Mouse (Mus musculus) limb, embryonic 11.5 days (tissue): Measurements from ENCODE around the gene Vps45. TPM values are rescaled to one million over a fixed set of nuclear protein-coding genes. Genes with fewer than 3 reads are reported as not detected.
A peak's percentile ranks its signal among the peaks of the same experiment; 100 is the strongest.

Experiments used
- ATAC-seq: fragments of 200-750 bp; cut with Nextera tagmentation; 2 replicates; pipeline ENCODE4 v1.8.0; 2017; ENCODE audit warnings: low read depth; ENCODE audit not compliant: insufficient number of reproducible peaks, low FRiP score, low TSS enrichment
- DNase-seq: peaks from one replicate; pipeline ENCODE4 v3.0.0-alpha.2; 2015; ENCODE audit warnings: low spot score
- H3K27ac ChIP-seq: fragments of 300-500 bp; sonication (generic); replicated peaks from 2 replicates; pipeline ENCODE4 v1.5.1; 2014; ENCODE audit warnings: low read depth, mild to moderate bottlenecking, low read length
- H3K27me3 ChIP-seq: fragments of 300-500 bp; sonication (generic); 2 replicates; pipeline ENCODE4 v1.6.1; 2014; ENCODE audit warnings: mild to moderate bottlenecking, low read length, mixed read lengths; ENCODE audit not compliant: control insufficient read depth, insufficient read depth
- H3K36me3 ChIP-seq: fragments of 300-500 bp; sonication (generic); 2 replicates; pipeline ENCODE4 v1.6.1; 2014; ENCODE audit warnings: mild to moderate bottlenecking, low read length, moderate library complexity, mixed read lengths; ENCODE audit not compliant: control insufficient read depth, insufficient read depth
- H3K4me1 ChIP-seq: fragments of 300-500 bp; sonication (generic); 2 replicates; pipeline ENCODE4 v1.6.1; 2014; ENCODE audit warnings: low read length, mixed read lengths; ENCODE audit not compliant: control insufficient read depth, insufficient read depth
- H3K4me2 ChIP-seq: fragments of 300-500 bp; sonication (generic); 2 replicates; pipeline ENCODE4 v1.6.1; 2014; ENCODE audit warnings: low read depth, mild to moderate bottlenecking, moderate library complexity; ENCODE audit not compliant: severe bottlenecking
- H3K4me3 ChIP-seq: fragments of 300-500 bp; sonication (generic); 2 replicates; pipeline ENCODE4 v1.5.1; 2014; ENCODE audit warnings: low read depth, low read length
- H3K9ac ChIP-seq: fragments of 300-500 bp; sonication (generic); 2 replicates; pipeline ENCODE4 v1.6.1; 2014; ENCODE audit warnings: mild to moderate bottlenecking, low read length
- H3K9me3 ChIP-seq: fragments of 300-500 bp; sonication (generic); 2 replicates; pipeline ENCODE4 v1.6.1; 2016; ENCODE audit warnings: low read length; ENCODE audit not compliant: control insufficient read depth
- WGBS: fragments of 180-500 bp; shearing (Covaris S2); extraction: QIAGEN DNeasy Blood & Tissue Kit; methylation state at CpG from one replicate; pipeline ENCODE4 v1.1.7; 2014; 5-methylcytosine and 5-hydroxymethylcytosine counted together
- polyA plus RNA-seq: library from polyadenylated mRNA; unstranded; fragments of >200 nt; fragmentation: Nextera tagmentation; extraction: Ambion mirVana; gene quantifications from 2 replicates; pipeline ENCODE4 v1.2.1, GENCODE M21; 2014

The Vps45 gene
- polyA plus RNA-seq, 1 experiment from 2014 or later, result 19.5 TPM

DNA sequence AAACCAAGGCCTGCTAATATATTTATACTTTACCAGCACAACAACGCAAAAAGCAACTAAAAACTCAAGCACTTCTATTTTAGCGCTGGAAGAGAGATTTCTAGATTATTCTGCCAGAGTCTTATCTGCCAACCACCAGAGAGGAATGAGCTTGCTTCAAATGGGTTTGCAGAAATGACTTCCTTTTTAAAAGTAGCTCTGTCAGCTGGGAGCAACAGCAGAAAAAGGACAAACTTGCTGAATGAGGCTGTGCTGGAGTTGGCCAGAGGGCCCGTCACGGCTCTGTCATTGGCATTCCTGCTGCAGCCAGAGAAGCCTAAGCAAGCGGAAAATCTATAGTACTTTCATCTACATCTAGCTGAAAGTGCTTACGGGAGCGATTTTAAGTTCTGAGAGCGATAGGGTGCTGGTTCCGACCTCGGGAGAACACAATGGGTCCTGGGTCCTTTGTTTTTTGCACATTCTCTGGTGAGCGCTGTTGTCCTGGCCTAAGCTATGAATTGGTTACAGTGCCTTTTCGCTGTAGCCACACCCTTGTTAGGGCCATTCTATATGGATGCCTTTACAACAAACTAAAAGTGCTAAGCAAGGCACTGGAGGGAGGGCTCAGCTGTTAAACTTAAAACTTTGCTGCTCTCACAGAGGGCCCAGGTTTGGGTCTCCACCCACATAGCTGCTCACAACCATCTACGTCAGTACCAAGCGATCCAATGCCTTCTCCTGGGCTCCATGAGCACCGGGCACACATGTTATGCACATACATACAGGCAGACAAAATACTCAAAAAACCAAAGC, 24.6 kb upstream of the Vps45 start:
- 82% methylated on average over 15 of the region's 15 CpGs for WGBS
- Histone ChIP-seq H3K36me3 (no peaks in the 10 kb centered on the region), H3K4me1 (no peaks in the 10 kb centered on the region), H3K9ac (no peak overlapping the region), H3K27me3 (no peaks in the 10 kb centered on the region), H3K27ac (no peak overlapping the region), H3K4me2 (no peak overlapping the region), H3K9me3 (no peaks in the 10 kb centered on the region), H3K4me3 (no peak overlapping the region)
- ATAC-seq (no peak), DNase-seq (no peak)

DNA sequence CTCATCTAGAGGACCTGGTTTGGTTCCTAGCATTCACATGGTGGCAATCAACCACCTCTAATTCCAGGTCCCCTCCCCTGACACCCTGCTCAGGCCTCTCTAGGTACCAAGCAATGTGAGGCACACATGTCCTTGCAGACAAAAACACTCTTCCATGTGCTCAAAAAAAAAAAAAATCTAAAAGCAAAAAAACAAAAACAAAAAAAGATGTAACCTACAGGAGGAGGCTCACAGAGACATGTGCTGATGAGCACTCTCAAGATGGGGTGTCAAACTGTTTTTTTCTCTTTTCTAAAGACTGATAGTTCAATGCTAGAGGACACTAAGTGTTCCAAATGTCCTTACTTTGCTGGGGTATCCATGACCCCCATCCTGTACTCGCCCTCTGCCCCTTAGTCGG, 23.8 kb upstream of the Vps45 start:
- Histone ChIP-seq H3K27ac (no peak overlapping the region), H3K4me3 (no peak overlapping the region), H3K27me3 (no peaks in the 10 kb centered on the region), H3K4me2 (no peak overlapping the region), H3K4me1 (no peaks in the 10 kb centered on the region), H3K9me3 (no peaks in the 10 kb centered on the region), H3K36me3 (no peaks in the 10 kb centered on the region), H3K9ac (no peak overlapping the region)
- 80% methylated on average over 2 of the region's 2 CpGs for WGBS
- ATAC-seq (no peak), DNase-seq (no peak)

DNA sequence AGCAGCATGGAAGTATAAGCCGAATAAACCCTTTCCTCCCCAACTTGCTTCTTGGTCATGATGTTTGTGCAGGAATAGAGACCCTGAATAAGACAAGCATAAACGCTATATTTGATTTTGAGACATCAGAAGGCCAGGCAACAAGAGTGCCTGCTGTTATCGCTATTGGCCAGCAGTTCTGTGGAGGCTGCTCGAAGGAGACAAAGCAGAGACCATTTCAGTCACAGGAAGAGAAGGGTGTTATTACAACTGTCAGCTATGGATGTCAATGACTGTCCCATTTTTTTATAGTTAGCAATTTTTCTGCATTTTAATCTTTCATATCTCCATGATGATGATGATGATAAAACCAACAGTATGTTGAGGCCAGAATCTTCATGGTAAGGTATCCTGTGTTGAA, 23.4 kb upstream of the Vps45 start:
- no peak overlapping the region for H3K27ac ChIP-seq
- no peaks in the 10 kb centered on the region for H3K36me3 ChIP-seq
- ATAC-seq, result no peak
- no peaks in the 10 kb centered on the region for H3K27me3 ChIP-seq
- no peak overlapping the region for H3K4me2 ChIP-seq
- no peaks in the 10 kb centered on the region for H3K4me1 ChIP-seq
- 92% methylated on average over 4 of the region's 4 CpGs for WGBS
- no peak overlapping the region for H3K9ac ChIP-seq
- H3K4me3 ChIP-seq, result no peak overlapping the region
- no peak for DNase-seq
- H3K9me3 ChIP-seq, result no peaks in the 10 kb centered on the region

DNA sequence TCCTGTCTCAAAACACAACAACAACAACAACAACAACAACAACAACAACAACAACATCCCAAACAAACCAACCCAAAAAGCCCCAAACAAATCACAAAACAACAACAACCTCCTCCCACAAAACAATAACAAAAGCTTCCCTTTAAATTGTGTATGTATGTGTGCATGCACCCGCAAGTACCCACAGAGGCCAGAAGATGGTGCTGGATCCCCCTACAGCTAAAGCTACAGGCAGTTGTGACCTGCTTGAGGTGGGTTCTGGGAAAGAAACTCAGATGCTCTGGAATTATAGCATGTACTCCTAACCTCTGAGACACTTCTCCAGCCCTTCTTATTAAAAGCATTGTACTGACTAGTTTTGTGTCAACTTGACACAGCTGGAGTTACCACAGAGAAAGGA, 22.7 kb upstream of the Vps45 start:
- Histone ChIP-seq H3K4me1 (no peaks in the 10 kb centered on the region), H3K27me3 (no peaks in the 10 kb centered on the region), H3K9me3 (no peaks in the 10 kb centered on the region), H3K36me3 (no peaks in the 10 kb centered on the region), H3K4me3 (no peak overlapping the region), H3K4me2 (no peak overlapping the region), H3K9ac (no peak overlapping the region), H3K27ac (no peak overlapping the region)
- DNase-seq, result peak; percentile 52
- 40% methylated on average over 1 of the region's 1 CpGs for WGBS
- ATAC-seq, result no peak

DNA sequence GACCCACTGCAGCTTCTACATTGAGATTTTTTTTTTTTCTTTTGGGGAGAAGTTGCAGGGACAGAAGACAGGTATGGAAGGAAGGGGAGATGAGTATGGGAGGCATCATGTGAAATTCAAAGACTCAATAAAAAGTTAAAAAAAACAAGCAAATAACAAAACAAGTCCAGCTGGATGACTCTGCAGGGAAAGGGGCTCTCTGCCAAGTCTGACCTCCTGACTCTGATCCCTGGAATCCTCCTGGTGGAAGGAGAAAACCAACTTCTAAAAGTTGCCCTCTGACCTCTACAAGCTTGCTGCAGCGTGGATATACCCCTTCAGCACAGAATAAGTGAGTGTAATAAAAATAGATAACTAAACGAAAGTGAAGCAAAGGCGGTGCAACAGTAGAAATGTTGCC, 20.4 kb upstream of the Vps45 start:
- Histone ChIP-seq H3K36me3 (no peaks in the 10 kb centered on the region), H3K4me2 (no peak overlapping the region), H3K9me3 (no peaks in the 10 kb centered on the region), H3K27ac (no peak overlapping the region), H3K4me1 (no peaks in the 10 kb centered on the region), H3K9ac (no peak overlapping the region), H3K4me3 (no peak overlapping the region), H3K27me3 (no peaks in the 10 kb centered on the region)
- 45% methylated on average over 3 of the region's 3 CpGs for WGBS
- no peak for DNase-seq
- ATAC-seq, result no peak

DNA sequence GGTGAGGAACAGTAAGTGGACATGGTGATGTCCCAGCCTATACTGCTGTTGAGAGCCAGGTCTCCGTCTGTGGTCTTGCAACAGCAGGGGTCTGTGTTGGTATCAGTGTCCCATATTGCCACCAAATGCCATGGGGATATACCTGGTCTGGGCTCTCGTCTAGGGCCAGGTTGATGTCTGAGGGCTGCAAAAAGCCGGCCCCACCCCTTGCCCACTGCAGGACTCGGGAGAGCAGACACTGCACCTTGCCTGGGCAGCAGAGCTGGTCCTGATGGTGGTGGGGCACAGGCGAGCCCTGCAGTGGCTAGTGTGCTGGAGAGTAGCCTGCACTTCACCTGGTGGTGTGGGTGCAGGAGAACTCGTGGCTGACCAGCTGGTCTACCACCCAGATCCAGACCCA, 19.8 kb upstream of the Vps45 start:
- Histone ChIP-seq H3K4me1 (no peaks in the 10 kb centered on the region), H3K9me3 (no peaks in the 10 kb centered on the region), H3K36me3 (no peaks in the 10 kb centered on the region), H3K4me2 (no peak overlapping the region), H3K4me3 (no peak overlapping the region), H3K27ac (no peak overlapping the region), H3K27me3 (no peaks in the 10 kb centered on the region), H3K9ac (no peak overlapping the region)
- ATAC-seq (no peak), DNase-seq (no peak)
- WGBS, result 74% methylated on average over 6 of the region's 6 CpGs

DNA sequence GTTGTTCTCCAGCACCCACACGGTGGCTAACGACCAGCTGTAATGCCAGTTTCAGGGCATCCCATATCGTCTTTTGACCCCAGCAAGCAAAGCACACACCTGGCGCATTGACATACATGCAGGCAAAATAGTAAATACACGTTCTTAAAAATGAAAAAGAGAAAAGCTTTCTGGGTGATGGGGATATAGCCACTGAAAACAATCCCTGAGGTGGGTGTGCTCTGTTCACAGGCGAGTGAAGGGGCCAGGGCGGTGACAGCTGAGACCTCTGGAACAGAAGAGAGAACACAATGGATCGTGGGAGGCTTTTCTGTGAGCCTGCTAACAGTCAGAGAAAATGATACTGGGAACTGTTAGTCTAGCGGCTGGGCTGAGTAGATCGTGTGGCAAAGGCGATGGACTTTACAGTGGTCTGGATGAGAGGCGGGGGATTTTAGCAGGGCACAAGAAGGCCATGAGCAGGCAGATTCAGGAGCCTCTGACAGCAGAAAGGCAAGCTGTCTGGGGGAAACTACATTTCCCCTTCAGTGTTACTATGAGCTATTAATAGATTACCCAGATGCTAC, 14.7 kb upstream of the Vps45 start:
- Histone ChIP-seq H3K4me3 (no peak overlapping the region), H3K27ac (no peak overlapping the region), H3K27me3 (no peaks in the 10 kb centered on the region), H3K4me1 (no peaks in the 10 kb centered on the region), H3K36me3 (no peaks in the 10 kb centered on the region), H3K9me3 (no peaks in the 10 kb centered on the region), H3K4me2 (no peak overlapping the region), H3K9ac (no peak overlapping the region)
- ATAC-seq, result no peak
- DNase-seq, result no peak
- WGBS, result 74% methylated on average over 12 of the region's 12 CpGs

DNA sequence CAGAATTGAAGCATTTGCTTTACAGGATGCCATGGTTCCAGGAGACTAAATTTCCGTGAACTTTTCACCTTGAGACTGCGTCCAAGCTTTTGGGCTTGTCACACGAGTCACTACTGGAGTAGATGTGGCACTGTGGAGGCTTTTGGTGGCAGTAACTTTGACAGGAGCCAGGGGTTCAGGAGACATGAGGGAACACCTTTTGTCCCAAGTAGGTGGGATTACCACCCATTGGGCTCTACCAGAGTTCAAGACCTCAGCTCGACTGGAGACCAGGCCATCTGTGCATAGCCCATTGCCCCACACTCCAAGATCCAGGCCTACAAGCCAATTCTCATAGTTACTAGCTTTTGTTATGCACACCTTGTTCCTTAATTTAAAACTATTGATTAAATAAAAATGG, 12.0 kb upstream of the Vps45 start:
- Histone ChIP-seq H3K4me3 (no peak overlapping the region), H3K9me3 (no peaks in the 10 kb centered on the region), H3K27ac (no peak overlapping the region), H3K9ac (no peak overlapping the region), H3K4me1 (no peaks in the 10 kb centered on the region), H3K27me3 (no peaks in the 10 kb centered on the region), H3K4me2 (no peak overlapping the region), H3K36me3 (no peaks in the 10 kb centered on the region)
- 79% methylated on average over 4 of the region's 4 CpGs for WGBS
- no peak for DNase-seq
- ATAC-seq, result no peak

DNA sequence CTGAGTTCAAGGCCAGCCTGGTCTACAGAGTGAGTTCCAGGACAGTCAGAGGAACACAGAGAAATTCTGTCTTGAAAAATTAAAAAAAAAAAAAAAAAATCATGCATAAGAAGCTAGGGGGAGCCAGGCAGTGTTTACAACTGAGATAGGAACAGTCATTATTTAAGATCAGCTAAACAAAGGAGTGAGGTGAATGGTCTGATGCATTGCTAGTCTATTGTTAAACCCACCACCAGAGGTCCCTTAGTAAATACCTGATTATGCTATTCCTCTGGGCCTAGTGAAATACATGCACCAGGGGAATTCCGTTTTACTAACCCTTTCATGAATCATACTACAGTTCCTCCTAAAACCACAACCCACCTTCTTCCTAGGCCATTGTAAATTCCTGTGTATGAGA, 11.3 kb upstream of the Vps45 start:
- 80% methylated on average over 1 of the region's 1 CpGs for WGBS
- no peak for DNase-seq

More for the DNA sequence above, 11.3 kb upstream of the Vps45 start:
- no peak overlapping the region for H3K4me3 ChIP-seq
- no peaks in the 10 kb centered on the region for H3K36me3 ChIP-seq
- no peaks in the 10 kb centered on the region for H3K27me3 ChIP-seq
- no peaks in the 10 kb centered on the region for H3K9me3 ChIP-seq
- no peak overlapping the region for H3K9ac ChIP-seq
- no peak overlapping the region for H3K4me2 ChIP-seq
- no peak for ATAC-seq
- no peak overlapping the region for H3K27ac ChIP-seq
- H3K4me1 ChIP-seq, result no peaks in the 10 kb centered on the region
